Mouse (Mus musculus): Measurements from ENCODE around the gene Igfbp2. TPM values are rescaled to one million over a fixed set of nuclear protein-coding genes. Genes with fewer than 3 reads are reported as not detected.

The Igfbp2 gene
- polyA plus RNA-seq, 1 experiment from 2014 or later, result 290 TPM

DNA sequence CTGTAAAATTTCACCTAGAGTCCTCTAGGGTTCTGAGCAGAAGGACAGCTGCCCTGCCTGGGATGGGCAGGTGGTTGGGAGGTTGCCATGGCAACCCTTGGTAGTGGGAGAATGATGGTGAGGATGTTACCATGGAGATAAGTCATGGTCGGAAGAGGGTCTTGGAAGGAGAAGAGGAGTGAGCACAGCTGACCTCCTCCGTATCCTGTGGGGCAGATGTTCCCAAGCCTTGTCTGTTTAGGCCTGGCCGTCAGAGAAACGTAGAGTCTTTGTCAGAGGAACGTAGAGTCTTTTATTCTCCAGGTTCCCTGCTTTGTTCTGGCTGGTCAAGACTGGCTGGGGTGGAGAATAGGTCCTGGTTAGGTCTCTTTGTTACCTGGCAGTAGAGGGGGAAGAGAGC is 34.6 kb downstream of the Igfbp2 start:
- ATAC-seq (ENCODE audit: insufficient number of reproducible peaks, low FRiP score, low TSS enrichment, low read depth) (no peak), DNase-seq (ENCODE audit: low spot score) (no peak)
- WGBS, result 75% methylated on average over 5 of the region's 5 CpGs

DNA sequence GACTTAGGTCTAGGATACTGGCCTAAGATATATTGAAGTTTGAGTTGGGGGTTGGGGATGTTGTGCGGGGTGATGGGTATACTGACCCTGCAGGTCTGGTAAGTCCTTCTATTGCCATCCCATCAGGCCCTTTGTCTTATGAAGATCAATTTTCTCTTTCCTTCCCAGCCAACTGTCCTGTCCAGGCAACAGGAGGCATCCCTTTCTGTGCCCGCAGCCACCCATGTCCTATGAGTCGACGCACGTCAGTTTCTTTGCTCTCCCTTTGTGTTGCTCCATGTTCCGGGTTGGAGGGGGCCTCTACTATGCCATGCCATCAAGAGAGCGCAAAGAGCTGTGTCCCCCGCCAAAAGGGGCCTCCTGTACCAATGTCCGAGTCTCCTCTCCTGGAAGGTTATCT is 35.7 kb downstream of the Igfbp2 start:
- H3K4me2 ChIP-seq (ENCODE audit: low read depth, severe bottlenecking), result no peak overlapping the region
- no peak overlapping the region for H3K27ac ChIP-seq (replicated peaks; ENCODE audit: low read depth, low read length)
- no peak overlapping the region for H3K4me3 ChIP-seq (ENCODE audit: low read depth, low read length)
- no peaks in the 10 kb centered on the region for H3K9me3 ChIP-seq (ENCODE audit: control insufficient read depth, low read length)
- no peak overlapping the region for H3K9ac ChIP-seq (ENCODE audit: low read length)
- WGBS, result 95% methylated on average over 9 of the region's 9 CpGs
- DNase-seq (ENCODE audit: low spot score) (no peak), ATAC-seq (ENCODE audit: insufficient number of reproducible peaks, low FRiP score, low TSS enrichment, low read depth) (no peak)
- H3K27me3 ChIP-seq (ENCODE audit: control insufficient read depth, insufficient read depth, low read length), result no peaks in the 10 kb centered on the region
- no peaks in the 10 kb centered on the region for H3K36me3 ChIP-seq (ENCODE audit: control insufficient read depth, insufficient read depth, low read length)
- no peaks in the 10 kb centered on the region for H3K4me1 ChIP-seq (ENCODE audit: control insufficient read depth, insufficient read depth, low read length)

More for the DNA sequence above, 34.6 kb downstream of the Igfbp2 start:
- no peaks in the 10 kb centered on the region for H3K36me3 ChIP-seq (ENCODE audit: control insufficient read depth, insufficient read depth, low read length)
- H3K27ac ChIP-seq (replicated peaks; ENCODE audit: low read depth, low read length), result no peak overlapping the region
- no peak overlapping the region for H3K4me2 ChIP-seq (ENCODE audit: low read depth, severe bottlenecking)
- no peaks in the 10 kb centered on the region for H3K27me3 ChIP-seq (ENCODE audit: control insufficient read depth, insufficient read depth, low read length)
- no peak overlapping the region for H3K4me3 ChIP-seq (ENCODE audit: low read depth, low read length)
- H3K4me1 ChIP-seq (ENCODE audit: control insufficient read depth, insufficient read depth, low read length), result no peaks in the 10 kb centered on the region
- H3K9ac ChIP-seq (ENCODE audit: low read length), result no peak overlapping the region
- no peaks in the 10 kb centered on the region for H3K9me3 ChIP-seq (ENCODE audit: control insufficient read depth, low read length)

DNA sequence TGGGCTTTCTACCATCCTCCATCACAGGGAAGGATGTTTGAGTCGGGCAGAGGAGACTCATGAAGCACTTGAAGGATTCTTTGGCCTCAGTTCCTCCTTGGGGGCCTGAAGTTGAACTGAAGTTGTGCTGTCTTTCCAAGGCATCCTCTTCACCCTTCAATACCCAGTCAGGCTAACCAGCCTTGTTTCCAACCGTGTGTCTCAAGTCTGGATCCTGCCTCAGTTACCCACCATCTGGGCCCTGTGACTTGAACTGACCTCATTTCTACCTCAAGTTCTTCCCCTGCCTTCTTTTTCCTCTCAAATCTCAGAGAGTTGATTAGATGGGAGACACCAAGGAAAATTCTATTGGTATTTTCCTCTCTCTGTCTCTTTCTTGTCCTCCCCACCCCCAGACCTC is 36.2 kb downstream of the Igfbp2 start:
- H3K9ac ChIP-seq (ENCODE audit: low read length), result no peak overlapping the region
- DNase-seq (ENCODE audit: low spot score) (no peak), ATAC-seq (ENCODE audit: insufficient number of reproducible peaks, low FRiP score, low TSS enrichment, low read depth) (no peak)
- no peak overlapping the region for H3K4me2 ChIP-seq (ENCODE audit: low read depth, severe bottlenecking)
- 84% methylated on average over 2 of the region's 2 CpGs for WGBS
- H3K4me1 ChIP-seq (ENCODE audit: control insufficient read depth, insufficient read depth, low read length), result no peaks in the 10 kb centered on the region
- H3K27me3 ChIP-seq (ENCODE audit: control insufficient read depth, insufficient read depth, low read length), result no peaks in the 10 kb centered on the region
- no peak overlapping the region for H3K27ac ChIP-seq (replicated peaks; ENCODE audit: low read depth, low read length)
- no peak overlapping the region for H3K4me3 ChIP-seq (ENCODE audit: low read depth, low read length)
- H3K36me3 ChIP-seq (ENCODE audit: control insufficient read depth, insufficient read depth, low read length), result no peaks in the 10 kb centered on the region
- no peaks in the 10 kb centered on the region for H3K9me3 ChIP-seq (ENCODE audit: control insufficient read depth, low read length)

DNA sequence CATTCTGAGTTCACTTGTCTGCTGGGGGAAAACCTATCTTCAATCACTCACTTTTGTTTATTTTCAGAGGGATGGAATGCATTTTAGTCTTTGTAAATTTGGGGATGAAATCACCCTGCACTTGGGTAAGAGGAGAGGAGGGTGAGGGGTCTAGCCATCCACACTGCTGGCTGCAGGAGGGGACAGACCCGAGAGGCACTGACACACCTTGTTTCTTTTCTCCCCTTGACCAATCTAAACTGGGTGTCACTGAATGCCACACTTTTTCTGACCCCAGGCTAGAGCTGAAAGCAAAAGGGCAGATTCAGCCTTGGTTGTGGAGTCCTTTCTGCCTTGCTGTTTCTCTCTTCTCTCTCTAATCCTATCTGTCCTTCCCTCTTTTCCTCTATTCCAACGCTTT is 37.4 kb downstream of the Igfbp2 start:
- Histone ChIP-seq H3K4me1 (ENCODE audit: control insufficient read depth, insufficient read depth, low read length) (peaks cover 6% of the 10 kb centered on the region), H3K36me3 (ENCODE audit: control insufficient read depth, insufficient read depth, low read length) (no peaks in the 10 kb centered on the region), H3K9ac (ENCODE audit: low read length) (no peak overlapping the region), H3K4me2 (ENCODE audit: low read depth, severe bottlenecking) (no peak overlapping the region), H3K4me3 (ENCODE audit: low read depth, low read length) (no peak overlapping the region), H3K27ac (replicated peaks; ENCODE audit: low read depth, low read length) (no peak overlapping the region), H3K27me3 (ENCODE audit: control insufficient read depth, insufficient read depth, low read length) (no peaks in the 10 kb centered on the region), H3K9me3 (ENCODE audit: control insufficient read depth, low read length) (no peaks in the 10 kb centered on the region)
- ATAC-seq (ENCODE audit: insufficient number of reproducible peaks, low FRiP score, low TSS enrichment, low read depth) (no peak), DNase-seq (ENCODE audit: low spot score) (no peak)
- WGBS, result 62% methylated on average over 2 of the region's 2 CpGs

- DNase-seq (ENCODE audit: low spot score) (no peak), ATAC-seq (ENCODE audit: insufficient number of reproducible peaks, low FRiP score, low TSS enrichment, low read depth) (no peak)
- Histone ChIP-seq H3K4me1 (ENCODE audit: control insufficient read depth, insufficient read depth, low read length) (peaks cover 6% of the 10 kb centered on the region), H3K4me2 (ENCODE audit: low read depth, severe bottlenecking) (no peak overlapping the region), H3K27me3 (ENCODE audit: control insufficient read depth, insufficient read depth, low read length) (no peaks in the 10 kb centered on the region), H3K36me3 (ENCODE audit: control insufficient read depth, insufficient read depth, low read length) (no peaks in the 10 kb centered on the region), H3K27ac (replicated peaks; ENCODE audit: low read depth, low read length) (no peak overlapping the region), H3K9me3 (ENCODE audit: control insufficient read depth, low read length) (no peaks in the 10 kb centered on the region), H3K4me3 (ENCODE audit: low read depth, low read length) (no peak overlapping the region), H3K9ac (ENCODE audit: low read length) (no peak overlapping the region)
- WGBS, result 88% methylated on average over 21 of the region's 21 CpGs
Measured at GRCm38 (mm10) chr1:72862248-72862647, 37.9 kb downstream of the Igfbp2 start.

DNA sequence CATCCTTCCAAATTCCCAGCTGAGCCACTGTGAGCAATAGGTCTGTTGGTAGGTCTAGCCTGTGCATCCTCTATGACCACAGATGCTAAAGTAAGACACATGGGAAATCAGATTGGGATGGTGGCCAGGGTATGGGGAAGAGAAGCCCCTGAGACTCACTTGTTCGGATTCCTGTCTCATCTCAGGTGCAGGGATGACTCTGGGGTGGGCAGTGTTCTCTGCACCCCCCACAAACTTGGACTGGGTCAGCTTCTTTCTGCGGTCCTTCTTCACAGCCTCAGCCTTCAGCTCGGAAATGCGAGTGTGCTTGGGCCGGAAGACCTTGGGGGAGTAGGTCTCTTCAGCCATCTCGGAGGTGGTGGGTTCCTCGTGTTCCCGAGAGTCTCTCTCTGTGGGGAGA is 39.4 kb downstream of the Igfbp2 start:
- Histone ChIP-seq H3K27me3 (ENCODE audit: control insufficient read depth, insufficient read depth, low read length) (no peaks in the 10 kb centered on the region), H3K9me3 (ENCODE audit: control insufficient read depth, low read length) (no peaks in the 10 kb centered on the region), H3K9ac (ENCODE audit: low read length) (no peak overlapping the region), H3K36me3 (ENCODE audit: control insufficient read depth, insufficient read depth, low read length) (no peaks in the 10 kb centered on the region), H3K27ac (replicated peaks; ENCODE audit: low read depth, low read length) (no peak overlapping the region), H3K4me3 (ENCODE audit: low read depth, low read length) (no peak overlapping the region), H3K4me2 (ENCODE audit: low read depth, severe bottlenecking) (no peak overlapping the region), H3K4me1 (ENCODE audit: control insufficient read depth, insufficient read depth, low read length) (peaks cover 6% of the 10 kb centered on the region)
- DNase-seq (ENCODE audit: low spot score) (no peak), ATAC-seq (ENCODE audit: insufficient number of reproducible peaks, low FRiP score, low TSS enrichment, low read depth) (no peak)
- WGBS, result 89% methylated on average over 8 of the region's 8 CpGs

GRCm38 (mm10) chr1:72864272-72864671 is 40.0 kb downstream of the Igfbp2 start:
- Histone ChIP-seq H3K27ac (replicated peaks; ENCODE audit: low read depth, low read length) (no peak overlapping the region), H3K4me3 (ENCODE audit: low read depth, low read length) (no peak overlapping the region), H3K36me3 (ENCODE audit: control insufficient read depth, insufficient read depth, low read length) (no peaks in the 10 kb centered on the region), H3K9ac (ENCODE audit: low read length) (no peak overlapping the region), H3K9me3 (ENCODE audit: control insufficient read depth, low read length) (no peaks in the 10 kb centered on the region), H3K4me1 (ENCODE audit: control insufficient read depth, insufficient read depth, low read length) (peaks cover 8% of the 10 kb centered on the region), H3K4me2 (ENCODE audit: low read depth, severe bottlenecking) (no peak overlapping the region), H3K27me3 (ENCODE audit: control insufficient read depth, insufficient read depth, low read length) (no peaks in the 10 kb centered on the region)
- ATAC-seq (ENCODE audit: insufficient number of reproducible peaks, low FRiP score, low TSS enrichment, low read depth) (no peak), DNase-seq (ENCODE audit: low spot score) (no peak)
- 79% methylated on average over 3 of the region's 3 CpGs for WGBS

GRCm38 (mm10) chr1:72865900-72866299 is 41.6 kb downstream of the Igfbp2 start:
- H3K4me2 ChIP-seq (ENCODE audit: low read depth, severe bottlenecking), result no peak overlapping the region
- no peak for ATAC-seq (ENCODE audit: insufficient number of reproducible peaks, low FRiP score, low TSS enrichment, low read depth)
- H3K4me3 ChIP-seq (ENCODE audit: low read depth, low read length), result no peak overlapping the region
- no peak overlapping the region for H3K27ac ChIP-seq (replicated peaks; ENCODE audit: low read depth, low read length)
- WGBS, result 28% methylated on average over 6 of the region's 6 CpGs
- no peaks in the 10 kb centered on the region for H3K36me3 ChIP-seq (ENCODE audit: control insufficient read depth, insufficient read depth, low read length)
- no peak overlapping the region for H3K9ac ChIP-seq (ENCODE audit: low read length)
- H3K9me3 ChIP-seq (ENCODE audit: control insufficient read depth, low read length), result no peaks in the 10 kb centered on the region
- H3K4me1 ChIP-seq (ENCODE audit: control insufficient read depth, insufficient read depth, low read length), result peaks cover 11% of the 10 kb centered on the region
- no peaks in the 10 kb centered on the region for H3K27me3 ChIP-seq (ENCODE audit: control insufficient read depth, insufficient read depth, low read length)
- DNase-seq (ENCODE audit: low spot score), result peak; percentile 91

DNA sequence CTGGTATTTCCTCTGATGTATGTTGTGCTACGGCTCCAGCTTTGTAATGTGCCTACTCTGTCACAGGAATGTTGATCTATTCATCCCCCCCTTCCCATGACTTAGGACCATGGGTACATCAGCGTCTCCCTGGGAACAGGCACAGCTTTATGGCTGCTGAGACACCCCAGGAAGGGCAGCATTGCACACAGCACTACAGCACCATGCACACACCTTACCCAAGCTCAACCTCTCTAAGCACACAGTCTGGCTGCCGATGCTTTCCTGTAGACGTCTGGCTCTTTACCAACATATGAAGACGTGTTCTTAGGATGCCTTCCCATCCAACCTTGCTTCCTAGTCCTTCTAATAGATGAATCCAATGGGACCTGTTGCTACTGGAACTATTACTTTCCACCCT is 42.1 kb downstream of the Igfbp2 start:
- DNase-seq (ENCODE audit: low spot score) (no peak), ATAC-seq (ENCODE audit: insufficient number of reproducible peaks, low FRiP score, low TSS enrichment, low read depth) (no peak)
- no peak overlapping the region for H3K4me3 ChIP-seq (ENCODE audit: low read depth, low read length)
- no peak overlapping the region for H3K4me2 ChIP-seq (ENCODE audit: low read depth, severe bottlenecking)
- no peaks in the 10 kb centered on the region for H3K36me3 ChIP-seq (ENCODE audit: control insufficient read depth, insufficient read depth, low read length)
- peaks cover 13% of the 10 kb centered on the region for H3K4me1 ChIP-seq (ENCODE audit: control insufficient read depth, insufficient read depth, low read length)
- no peak overlapping the region for H3K27ac ChIP-seq (replicated peaks; ENCODE audit: low read depth, low read length)
- WGBS, result 70% methylated on average over 5 of the region's 5 CpGs
- no peaks in the 10 kb centered on the region for H3K9me3 ChIP-seq (ENCODE audit: control insufficient read depth, low read length)
- no peak overlapping the region for H3K9ac ChIP-seq (ENCODE audit: low read length)
- no peaks in the 10 kb centered on the region for H3K27me3 ChIP-seq (ENCODE audit: control insufficient read depth, insufficient read depth, low read length)

Data from limb, embryonic 11.5 days (tissue).